Mouse (Mus musculus): ENCODE measurements around the gene Zfyve9.

Gene Zfyve9

DNA sequence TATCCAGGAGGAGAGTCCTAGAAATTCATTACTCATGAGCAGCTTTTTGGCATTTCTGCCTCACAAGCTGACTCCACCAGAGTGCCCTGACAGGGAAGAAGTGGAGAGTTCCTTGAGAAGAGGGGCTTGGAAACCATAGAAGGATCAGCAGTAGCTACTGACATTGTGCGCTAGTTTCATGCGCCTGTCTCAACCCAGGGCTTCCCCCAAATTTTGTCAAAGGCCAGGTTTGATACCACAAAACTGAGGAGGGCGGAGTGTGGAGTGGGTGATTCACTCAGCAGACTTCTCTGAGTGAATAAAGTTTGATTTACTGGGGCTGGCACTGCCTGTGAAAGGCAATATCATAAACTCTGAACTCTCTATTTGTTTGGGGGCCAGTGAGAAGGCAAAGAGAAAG, 171.9 kb downstream of the Zfyve9 start:
- no peak for DNase-seq (ENCODE audit: low read depth)

DNA sequence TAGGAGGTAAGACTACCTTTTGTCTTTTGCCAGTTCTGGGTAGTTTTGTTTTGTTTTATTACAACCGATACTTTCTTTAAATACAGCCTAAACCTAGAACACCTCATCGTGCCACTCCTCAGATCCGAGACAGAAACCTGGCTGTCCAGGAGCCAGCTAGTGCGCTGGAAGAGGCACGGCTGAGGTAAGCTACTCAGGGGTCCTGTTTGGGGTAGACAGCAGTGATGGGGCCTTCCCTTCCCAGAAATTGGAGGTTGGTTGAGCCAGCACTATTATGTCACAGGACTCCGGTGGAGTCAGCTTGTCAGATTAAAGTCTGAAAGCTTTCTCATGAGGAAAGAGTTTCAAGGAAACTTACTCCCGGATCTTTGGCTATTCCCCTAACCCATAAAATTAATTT, 178.7 kb downstream of the Zfyve9 start:
- DNase-seq (ENCODE audit: low read depth): no peak

- no peak for DNase-seq (ENCODE audit: low read depth)
Observed at GRCm38 (mm10) chr4:108598306-108598705, 182.3 kb downstream of the Zfyve9 start.

- DNase-seq (ENCODE audit: low read depth): no peak
Observed at GRCm38 (mm10) chr4:108595785-108596184, 184.8 kb downstream of the Zfyve9 start.

DNA sequence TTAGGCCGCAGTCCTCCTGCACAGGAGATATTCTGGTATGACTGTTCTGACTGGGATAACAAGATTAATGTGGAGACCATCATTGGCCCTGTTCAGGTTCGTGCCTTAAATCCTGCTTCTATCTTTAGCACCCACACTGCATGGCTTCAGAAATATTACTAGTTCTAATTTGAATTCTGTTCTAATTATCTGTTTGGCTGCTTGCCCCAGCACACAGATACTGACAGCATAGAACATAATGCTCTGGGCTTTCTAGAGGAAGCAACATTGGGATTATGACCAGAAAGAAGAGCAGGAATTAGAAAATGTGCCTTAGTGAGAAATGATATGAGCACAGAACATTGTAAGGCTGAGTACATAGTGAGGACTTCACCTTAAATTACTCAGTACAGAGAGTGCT, 187.2 kb downstream of the Zfyve9 start:
- DNase-seq (ENCODE audit: low read depth): no peak
